Mouse (Mus musculus) small intestine, adult 10 weeks (tissue): Measurements from ENCODE around the gene Bves. TPM values are rescaled to one million over a fixed set of nuclear protein-coding genes. Genes with fewer than 3 reads are reported as not detected.

Experiments used
- polyA plus RNA-seq: library from polyadenylated mRNA; stranded (reverse); fragments of 350-450 nt; fragmentation: Illumina TruSeq; extraction: RNeasy Lipid Tissue Mini Kit (QIAGEN cat#74804); gene quantifications from one replicate; pipeline ENCODE4 v1.2.3, GENCODE M21; 2014; ENCODE audit warnings: low replicate concordance

Bves gene
- polyA plus RNA-seq, result 3.3 TPM

DNA sequence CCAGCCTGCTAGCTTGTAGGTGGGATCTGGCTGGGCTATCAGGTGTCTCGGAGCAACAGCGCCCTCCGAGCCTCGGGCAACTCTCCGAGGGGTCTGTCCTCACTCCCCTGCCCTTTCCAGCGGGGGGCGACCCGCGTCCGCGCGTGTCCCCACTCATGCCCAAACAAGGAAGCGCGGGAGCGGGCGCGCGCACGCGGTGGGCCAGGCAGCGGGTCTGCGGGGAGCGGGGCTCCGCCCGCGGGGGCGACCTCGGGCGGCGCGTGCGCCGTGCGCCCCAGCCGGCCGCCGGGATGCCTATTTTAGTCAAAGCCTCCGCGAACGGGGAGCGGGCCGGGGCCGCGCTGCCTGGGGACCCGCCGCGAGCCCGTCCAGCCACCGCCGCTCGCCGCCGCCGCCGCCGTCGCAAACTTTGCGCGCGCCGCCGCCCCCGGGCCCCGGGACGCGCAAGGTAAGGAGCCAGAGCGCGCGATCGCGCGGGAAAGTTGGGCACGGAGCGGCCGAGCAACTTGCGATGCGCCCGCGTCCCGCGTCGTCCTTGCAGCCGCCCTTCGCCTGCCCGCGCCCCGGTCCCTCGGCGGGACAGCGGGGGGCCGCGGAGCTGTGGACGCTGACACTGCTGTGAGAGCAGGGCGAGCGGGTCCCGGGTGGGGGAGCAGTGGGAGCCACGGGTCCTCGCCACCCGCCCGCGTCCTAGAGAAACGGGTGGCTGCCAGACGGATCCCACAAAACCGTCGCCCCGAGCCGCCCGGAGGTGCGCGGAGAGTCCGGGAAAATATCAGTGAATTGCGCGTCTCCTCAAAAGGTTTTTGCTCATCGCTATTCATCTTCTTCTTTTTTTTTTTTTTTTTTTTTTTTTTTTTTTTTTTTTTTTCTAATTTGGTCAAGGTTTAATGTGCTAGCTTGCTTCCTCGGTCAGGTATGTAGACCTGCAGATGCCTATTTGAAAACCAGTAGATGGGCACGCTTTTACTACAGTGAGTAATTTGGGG, at the start of gene Bves:
Gene Bves, plus strand, starts transcription at position 339 of the 989 bp plus-strand sequence.

Other genes with a start within 250 kb of the Bves start
- gene Popdc3, start 157.7 kb upstream of the Bves start, polyA plus RNA-seq, result 0.30 TPM
- gene Lin28b, start 150.6 kb downstream of the Bves start, polyA plus RNA-seq, result not detected
- 46.5 TPM for gene Hace1, start 242.1 kb downstream of the Bves start, polyA plus RNA-seq